Mouse (Mus musculus): Measurements from ENCODE around the gene Tfap2c.

Gene Tfap2c

DNA sequence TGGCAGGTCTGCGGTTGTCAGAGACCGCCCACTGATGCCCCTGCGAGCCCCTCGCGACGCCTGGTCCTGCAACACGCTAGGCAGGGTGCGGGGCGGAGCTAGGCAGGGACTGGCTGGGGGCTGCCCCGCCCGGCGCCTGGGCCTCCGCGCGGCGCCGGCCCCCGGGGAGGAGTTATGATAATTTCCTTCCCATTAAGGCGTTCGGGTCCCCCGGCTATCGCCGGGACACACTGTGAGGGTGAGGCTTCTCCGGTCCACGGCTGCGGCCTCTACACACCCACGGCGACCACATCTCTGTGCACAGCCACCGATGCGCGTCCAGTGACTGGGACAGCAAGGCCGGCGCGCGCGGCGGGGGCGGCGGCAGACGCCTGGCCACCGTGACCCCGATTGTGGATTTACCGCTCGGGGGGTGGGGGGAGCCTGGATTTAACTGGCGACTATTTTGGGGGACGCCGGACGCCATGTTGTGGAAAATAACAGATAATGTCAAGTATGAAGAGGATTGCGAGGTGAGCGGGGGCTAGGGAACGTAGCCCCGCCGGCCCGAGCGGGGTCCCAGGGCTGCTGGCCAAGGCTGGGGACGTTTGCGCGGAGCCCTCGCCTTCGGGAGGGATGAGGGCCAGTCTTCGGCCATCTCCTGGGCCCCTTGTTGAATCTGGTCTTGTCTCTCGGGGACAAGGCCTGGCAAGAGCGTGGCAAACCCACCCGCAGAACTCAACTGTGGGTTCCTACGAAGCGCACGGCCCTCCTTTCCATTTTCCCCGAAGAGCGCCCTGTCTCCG lies at the start of gene Tfap2c:
Gene Tfap2c, plus strand, starts transcription at position 223 of the 785 bp plus-strand sequence.
- no peak for DNase-seq (ENCODE audit: extremely low read depth, insufficient read length, low spot score)

DNA sequence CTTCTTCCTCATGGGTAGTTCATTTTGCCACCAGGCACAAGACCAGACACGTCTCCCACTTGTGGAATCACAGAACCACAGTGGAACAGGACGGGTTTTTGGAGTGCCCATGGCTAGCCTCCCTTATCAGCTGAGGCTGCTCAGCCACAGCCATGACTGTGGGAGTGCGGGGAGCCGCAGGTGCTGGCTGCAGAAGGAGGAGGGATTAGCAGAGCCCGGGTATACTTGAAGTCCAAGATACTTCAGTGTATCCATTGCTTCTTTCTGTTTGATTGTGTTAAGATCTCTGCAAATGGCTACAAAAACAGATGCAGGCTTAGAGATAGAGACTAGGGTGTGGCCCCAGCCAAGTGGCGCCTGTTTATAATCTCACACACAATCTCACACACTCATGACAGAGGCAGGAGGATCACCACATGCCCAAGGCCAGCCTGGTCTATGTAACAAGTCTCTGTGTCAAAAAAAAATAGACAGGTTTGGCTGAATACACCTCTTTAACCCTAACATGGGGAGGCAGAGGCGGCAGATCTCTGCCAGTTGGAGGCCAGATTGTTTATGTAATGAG lies 48.6 kb upstream of the Tfap2c start:
- DNase-seq (ENCODE audit: extremely low read depth, insufficient read length, low spot score): no peak

DNA sequence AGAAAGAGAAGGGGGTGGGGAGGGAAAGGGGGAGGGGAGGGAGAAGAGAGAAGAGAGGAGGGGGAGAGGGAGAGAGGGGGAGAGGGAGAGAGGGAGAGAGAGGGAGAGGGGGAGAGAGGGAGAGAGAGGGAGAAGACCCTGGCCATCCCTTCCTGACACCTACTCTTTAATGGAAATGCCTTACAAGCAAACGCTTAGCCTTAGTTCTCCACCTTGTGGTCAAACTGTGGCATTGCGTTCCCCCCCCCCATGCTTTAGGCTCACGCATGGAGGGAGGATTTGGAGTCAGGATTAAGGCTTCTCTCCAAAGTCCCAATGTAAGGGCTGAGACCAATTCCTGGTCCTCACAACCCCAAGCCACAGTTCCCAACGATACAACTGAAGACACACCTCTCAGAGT lies 48.1 kb upstream of the Tfap2c start:
- no peak for DNase-seq (ENCODE audit: extremely low read depth, insufficient read length, low spot score)

DNA sequence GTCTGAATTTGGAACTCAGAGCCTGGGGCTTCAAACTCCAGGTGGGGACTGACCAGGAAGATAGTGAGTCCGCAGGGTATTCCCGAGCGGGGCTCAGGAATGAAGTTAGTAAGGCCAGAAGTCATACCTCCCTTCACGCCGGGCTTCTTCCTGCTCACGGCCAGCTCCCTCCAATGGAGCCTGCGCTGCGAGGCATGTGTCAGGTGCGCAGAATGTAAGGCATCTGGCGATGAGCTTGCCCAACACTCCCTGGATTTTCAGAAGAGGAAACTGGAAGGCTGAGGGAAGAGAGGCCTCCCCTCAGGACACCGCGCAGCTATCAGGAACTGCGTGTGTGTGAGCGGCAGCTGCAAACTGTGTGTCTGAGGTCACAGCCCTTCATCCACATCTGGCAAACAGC lies 47.2 kb upstream of the Tfap2c start:
- DNase-seq (ENCODE audit: extremely low read depth, insufficient read length, low spot score): no peak

DNA sequence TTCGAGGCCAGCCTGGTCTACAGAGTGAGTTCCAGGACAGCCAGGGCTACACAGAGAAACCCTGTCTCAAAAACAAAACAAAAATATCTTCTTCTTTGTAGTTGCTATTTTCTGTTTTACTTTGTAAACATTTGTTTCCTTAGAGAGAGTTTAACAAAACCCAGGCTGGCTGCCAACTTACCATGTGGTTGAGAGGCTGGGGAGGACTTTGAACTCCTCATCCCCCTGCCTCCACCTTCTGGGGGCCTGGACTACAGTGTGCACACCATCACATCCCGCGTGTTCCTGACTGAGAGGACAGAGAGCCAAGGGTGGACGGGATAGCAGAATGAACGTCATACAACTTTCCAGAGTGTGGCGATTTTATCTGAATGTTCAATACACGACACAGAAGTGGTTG lies 43.3 kb upstream of the Tfap2c start:
- no peak for DNase-seq (ENCODE audit: extremely low read depth, insufficient read length, low spot score)

DNA sequence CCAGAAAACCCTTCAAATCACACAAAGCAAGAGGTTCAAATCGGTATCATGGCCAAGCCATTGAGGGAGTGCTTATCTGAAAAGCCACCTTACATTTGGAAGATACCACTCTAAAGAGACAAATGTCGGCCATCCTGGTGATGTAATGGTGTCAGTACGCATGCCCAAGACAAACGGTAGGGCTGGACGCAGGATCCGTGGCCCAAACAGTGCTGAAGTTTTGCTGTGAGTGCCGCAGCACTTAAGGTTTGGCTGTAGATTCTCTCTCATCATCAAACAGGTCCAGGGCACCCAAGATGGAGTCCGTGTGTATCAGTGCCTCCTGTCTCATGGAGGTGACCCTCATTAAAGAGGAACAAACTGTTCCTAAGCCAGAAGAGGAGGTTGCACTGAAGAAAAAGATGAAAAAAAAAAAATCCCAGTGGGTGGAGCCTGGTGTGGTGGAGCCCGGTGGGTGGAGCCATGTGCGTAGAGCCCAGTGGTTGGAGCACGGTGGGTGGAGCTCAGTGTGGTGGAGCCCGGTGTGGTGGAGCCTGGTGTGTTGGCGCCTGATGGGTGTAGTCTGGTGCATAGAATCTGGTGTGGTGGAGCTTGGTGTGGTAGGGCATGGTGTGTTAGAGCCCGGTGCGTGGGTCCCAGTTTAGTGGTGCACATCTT lies 39.2 kb upstream of the Tfap2c start:
- no peak for DNase-seq (ENCODE audit: extremely low read depth, insufficient read length, low spot score)

DNA sequence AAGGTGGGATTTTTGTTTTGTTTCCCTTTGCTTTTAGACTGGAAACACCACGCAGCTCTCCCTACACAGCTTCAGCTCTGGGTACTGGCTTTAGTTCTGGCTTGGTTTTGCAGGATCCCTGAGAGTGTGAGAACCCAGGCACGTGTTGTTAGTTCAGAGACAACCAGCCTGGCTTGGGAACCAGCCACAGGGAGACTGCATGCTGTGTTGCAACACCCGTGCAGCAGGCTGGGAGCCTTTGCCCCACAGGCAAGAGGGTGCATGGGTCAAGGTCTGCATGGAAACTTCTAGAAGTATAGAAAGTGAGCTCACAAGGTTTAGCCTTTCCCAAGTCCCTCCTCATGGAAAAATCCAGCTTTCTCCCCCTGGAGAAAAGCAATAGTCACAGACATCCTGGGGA lies 38.5 kb upstream of the Tfap2c start:
- no peak for DNase-seq (ENCODE audit: extremely low read depth, insufficient read length, low spot score)

DNA sequence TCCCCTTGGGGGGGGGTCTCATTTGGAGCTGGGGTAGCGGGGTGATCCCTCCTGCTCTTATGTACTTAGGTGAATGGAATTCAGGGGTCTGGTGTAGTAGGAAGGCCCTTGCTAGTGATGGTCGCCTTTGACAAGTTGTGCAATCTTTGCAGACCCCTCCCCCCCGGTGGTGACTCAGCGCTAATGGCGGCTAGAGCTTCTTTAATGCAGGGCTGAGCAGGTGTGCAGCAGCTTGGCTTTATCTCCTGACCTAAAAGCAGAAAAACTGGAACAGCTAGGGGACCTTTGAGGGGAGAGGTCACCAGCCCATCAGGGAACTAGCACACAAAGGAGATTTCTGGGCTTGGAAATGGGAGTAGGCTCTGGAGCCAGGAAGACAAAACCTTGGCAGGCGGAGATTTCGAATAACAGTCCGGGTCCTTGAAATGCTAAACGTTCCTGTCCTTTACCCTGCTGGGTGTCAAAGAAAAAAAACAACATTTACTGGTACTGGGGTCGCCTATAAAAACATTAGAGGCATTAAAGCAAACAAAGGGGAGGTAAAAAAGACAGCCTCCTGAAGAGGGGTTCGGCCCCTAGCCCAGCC lies 32.9 kb upstream of the Tfap2c start:
- DNase-seq (ENCODE audit: extremely low read depth, insufficient read length, low spot score): no peak

DNA sequence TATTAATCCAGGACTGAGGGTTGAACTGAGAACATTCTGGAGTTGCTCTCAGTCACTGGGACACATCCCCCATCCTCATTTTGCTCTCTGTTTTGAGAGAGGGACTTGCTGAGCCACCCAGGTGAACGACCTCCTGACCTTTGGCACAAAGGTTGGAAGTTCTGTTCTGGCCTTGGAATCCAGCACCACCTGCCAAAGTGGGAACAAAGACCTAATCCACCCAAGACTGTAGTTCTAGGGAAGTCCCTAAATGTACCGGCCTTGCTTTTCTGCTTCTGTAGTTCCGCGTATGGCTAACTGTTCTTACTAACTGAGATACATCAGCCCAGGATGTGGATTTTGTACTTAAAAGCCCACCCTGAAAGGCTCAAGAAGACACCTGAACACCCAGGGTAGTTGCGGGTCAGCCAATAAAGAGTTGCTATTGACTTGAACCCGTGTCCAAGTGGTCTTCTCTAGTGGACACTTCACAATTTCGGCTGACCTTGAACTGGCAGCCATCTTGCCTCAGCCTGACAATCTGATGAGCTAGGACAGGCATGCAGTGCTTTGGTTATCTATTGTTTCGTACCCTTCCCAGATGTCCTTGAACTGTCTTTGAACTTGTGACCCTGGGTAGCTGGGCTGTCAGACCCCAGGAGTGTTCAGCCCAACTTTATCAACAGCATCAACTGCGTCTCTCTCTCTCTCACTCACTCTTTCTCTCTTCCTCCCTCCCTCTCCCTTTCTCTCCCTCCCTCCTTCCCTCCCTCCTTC lies 28.6 kb upstream of the Tfap2c start:
- DNase-seq (ENCODE audit: extremely low read depth, insufficient read length, low spot score): no peak

DNA sequence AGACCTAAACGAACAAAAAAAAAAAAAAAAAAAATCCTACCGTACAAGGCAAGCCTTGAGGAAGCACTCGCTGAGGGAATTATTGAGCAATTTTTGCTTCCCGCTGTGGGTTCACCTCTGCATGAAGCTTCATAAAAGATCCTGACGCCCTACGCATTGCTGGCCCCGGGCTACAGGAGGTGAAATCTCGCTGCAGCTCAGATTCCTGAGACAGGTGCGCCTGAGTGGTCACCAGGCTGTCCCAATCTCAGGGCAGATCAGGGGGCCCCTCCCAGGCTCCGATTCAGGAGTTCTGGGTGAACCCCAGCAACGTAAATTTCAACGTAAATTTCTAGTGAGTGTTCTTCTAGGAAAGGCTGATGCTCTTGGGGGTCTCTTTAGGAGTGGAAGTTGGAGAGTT lies 26.9 kb upstream of the Tfap2c start:
- no peak for DNase-seq (ENCODE audit: extremely low read depth, insufficient read length, low spot score)

DNA sequence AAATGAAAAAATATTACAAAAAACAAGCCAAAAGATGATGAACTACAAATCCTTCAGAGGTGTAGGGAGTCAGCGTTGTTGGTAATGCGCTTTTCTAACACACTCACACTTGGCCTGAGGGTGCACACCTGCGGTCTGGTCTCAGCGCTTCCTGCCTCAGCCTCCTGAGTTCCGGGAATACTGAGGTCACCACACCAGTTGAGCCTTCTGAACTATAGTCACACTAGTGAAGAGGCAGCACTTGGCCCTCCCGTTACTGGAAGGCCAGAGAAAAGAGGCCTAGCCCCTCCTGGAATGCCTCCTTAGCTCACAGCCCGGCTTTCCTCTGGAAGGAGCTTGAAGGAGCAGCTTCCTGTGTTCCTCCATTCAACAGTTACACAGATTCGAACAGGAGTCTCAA lies 22.2 kb upstream of the Tfap2c start:
- DNase-seq (ENCODE audit: extremely low read depth, insufficient read length, low spot score): no peak

DNA sequence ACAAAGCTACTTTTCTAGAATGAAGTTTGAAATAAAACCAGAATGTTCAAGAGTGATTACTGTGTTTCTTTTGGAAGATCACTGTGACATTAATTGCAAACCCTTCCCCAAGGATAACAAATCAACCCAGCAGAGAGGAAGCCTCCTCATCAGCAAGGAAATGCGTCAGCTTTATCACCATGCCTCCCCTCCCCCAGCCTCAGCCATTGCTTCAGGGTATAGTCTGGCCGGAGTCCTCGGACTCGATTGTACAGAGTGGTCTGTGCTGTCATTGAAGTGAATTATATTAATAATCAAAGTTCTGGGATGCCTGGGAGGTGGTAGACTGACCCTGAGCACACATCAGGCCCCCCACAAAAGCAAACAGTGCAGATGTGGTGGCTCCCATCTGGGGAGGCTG lies 5.4 kb upstream of the Tfap2c start:
- DNase-seq (ENCODE audit: extremely low read depth, insufficient read length, low spot score): no peak

DNA sequence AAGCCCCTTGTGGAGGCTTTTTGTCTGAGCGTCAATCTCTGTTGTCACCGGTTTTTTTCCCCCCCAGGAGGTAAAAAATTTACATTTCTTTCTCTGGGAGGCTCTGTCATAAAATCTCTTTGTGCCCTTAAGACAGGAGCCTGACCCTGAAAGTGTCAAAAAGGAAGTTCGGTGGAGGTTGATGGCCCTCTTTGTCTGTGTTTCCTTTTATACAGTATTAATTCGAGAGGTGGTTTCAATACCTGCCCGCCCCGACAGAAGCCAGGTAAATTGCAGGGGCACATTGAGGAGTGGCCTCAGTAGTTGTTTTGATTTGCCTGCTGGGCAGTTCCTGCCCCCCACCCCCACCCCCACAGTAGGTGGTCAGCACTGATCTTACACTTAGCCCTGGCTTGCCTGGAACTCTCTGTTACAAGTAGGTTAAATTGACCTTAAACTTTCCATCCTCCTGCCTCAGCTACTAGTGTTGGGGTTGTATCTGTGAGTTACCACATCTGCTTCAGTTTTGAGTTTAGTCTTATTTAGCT lies 4.7 kb upstream of the Tfap2c start:
- DNase-seq (ENCODE audit: extremely low read depth, insufficient read length, low spot score): no peak

DNA sequence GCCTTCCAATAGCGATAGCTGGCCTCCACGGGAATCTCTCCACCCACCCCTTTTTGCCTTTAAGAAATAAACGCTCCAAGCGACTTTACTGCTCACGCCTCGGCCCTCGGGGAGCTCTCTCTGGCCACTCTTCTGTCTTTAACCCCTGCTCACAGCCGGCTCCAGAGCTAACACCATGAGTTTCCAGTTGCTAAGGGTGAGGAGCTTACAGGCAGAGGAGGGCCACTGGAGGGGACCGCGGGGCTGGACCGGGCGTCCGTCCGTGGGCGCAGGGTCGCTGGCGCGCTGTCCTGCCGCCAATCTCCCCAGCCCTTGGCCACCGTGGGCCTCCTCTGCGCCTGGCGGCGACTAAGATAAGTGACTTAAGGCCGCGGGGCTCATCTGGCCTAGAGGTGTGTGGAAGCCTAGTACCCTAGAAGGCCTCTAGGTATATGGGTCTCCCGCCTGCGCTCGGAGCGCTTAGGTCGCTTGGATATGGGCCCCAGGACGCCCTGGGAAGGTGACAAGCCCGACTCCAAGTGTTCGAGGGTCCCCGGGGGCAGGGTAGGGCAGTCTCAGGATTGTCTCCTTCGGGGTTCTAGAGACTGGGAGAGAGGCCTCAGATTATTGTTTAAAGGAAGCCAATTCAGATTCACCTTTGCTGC lies 3.7 kb upstream of the Tfap2c start:
- DNase-seq (ENCODE audit: extremely low read depth, insufficient read length, low spot score): no peak

DNA sequence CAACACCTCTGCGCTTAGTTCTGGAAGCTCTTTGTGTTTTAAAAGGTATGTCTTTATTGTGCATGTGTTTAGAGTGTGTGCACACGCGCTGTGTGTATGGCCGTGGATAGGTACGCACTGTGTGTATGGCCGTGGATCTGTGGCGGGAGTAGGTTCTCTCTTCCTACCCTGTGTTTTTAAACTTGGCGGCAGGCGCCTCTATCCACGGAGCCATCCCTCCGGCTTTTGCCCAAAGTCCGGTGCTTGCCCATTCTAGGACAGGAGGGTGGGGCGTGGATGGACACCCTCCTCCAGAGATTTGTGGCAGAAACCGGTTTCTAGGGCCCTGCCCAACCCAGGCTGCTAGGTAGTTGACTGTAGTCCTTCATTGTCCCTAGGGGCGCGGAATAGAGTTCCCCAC lies 2.8 kb upstream of the Tfap2c start:
- no peak for DNase-seq (ENCODE audit: extremely low read depth, insufficient read length, low spot score)

DNA sequence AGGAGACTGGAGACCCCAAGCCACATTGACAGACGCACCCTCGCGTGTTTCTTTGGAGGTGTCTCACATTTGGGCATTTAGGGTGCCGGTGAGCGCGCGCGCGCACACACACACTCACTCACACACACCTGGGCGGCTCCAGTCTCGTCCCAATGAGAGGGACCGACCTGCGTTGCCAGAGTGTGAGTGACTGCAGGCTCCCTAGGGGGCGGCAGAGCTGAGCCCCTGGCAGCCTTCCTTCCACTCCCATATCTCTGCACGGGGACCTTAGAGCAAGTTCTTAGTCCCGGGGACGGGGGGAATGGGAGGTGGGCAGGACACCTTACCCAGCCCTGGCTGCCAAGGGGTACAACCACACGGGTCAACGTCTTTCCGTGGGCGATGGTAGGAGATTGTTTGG lies 2.3 kb upstream of the Tfap2c start:
- no peak for DNase-seq (ENCODE audit: extremely low read depth, insufficient read length, low spot score)

DNA sequence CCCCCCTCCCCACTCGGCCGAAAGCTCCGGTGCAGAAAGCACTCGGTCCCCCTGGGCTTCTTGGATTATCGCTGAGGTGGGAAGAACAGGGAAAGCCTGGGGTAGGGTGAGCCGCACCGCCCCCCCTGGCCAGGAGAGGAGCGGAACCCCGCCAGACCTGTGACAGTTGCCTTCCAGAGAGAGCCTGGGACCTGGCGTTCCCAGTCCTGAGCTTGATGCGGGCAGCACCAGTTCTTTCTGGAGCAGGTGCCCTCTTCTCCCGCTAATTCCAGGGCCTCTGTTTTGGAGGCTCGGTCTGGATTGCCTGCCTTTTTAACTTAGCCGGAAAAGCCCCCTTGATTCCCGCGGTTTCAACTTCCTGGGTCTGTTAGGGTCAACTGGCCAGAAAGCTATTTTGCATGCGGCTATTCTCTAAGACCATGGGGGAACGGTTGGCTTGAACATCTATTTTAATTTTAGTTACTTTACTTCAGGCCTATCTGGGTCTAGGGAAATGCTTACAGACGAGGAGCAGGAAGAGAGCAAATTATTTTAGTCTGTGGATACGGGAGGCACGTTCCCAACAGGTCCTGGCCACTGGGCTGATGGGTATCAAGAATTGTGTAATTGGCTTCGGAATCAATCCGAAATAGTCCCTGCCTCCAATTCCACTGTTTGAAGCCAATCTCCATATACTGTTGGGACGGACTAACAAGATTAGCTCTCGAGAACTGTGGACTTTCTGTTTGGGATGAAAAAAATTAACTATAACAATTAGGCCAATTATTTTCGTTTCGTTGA lies 1.4 kb upstream of the Tfap2c start:
- DNase-seq (ENCODE audit: extremely low read depth, insufficient read length, low spot score): no peak

DNA sequence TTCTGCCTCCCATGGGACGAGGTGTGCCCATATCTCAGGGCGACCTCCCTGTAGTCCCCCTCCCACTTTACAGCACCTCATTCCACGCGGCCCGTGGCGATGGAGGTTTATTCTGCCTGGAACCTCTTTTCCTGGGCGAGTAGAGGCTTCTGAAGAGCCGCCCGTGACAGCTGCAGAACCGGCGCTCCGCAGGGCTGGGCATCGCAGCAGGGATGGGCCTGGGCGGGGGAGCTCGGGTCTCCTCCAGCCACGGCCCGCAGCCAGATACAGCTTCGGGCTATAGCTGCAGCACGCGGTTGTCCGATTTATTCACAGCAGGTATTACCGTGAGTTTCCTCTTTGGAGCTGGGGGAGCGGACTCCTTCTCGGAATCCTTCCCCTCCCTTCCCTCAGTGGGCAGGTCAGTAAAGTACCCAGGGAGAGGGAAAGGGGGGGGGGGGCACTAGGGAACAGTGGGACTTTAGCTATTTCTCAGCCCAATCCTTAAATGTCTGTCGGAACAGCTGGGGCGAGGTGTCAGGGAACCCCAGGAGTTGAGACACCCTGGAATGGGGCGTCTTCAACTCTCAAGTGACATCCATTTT lies 629 bp upstream of the Tfap2c start:
- no peak for DNase-seq (ENCODE audit: extremely low read depth, insufficient read length, low spot score)

DNA sequence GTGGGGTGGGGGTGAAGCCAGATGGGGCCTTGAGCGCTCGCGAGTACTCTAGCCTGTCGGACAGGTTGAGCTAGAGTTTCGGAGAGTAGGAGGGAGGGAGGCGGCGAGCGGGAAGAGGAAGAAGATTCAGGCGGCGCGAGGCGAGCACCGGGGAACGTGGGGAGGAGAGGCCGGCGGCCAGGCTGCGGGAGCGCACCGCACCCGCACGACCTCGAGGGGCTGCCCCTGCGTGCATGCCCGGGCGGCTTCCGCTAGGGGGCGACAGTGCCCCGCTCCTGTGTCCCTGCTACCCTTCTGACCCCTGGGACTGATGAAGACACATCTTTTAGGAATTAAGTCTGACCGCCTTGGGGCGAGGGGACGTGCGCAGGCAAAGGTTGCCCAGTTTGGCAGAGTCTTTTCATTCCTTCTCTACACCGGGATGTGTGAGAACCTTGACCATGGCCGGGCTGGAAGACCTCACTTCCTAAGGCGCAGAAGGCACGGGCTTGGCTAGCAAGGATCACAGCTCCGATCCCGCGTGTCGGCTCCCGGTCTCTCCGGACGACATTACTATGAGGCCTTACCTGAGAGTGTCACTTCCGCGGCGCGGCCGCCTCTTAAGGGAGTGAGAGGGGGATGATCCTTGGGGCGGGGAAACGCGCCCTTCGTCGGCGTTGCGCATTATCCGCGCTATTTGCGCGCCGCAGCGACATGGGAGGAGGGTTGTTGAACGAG lies 1.1 kb downstream of the Tfap2c start:
- DNase-seq (ENCODE audit: extremely low read depth, insufficient read length, low spot score): peak; percentile 24

Data from 3134 (cell line).